Mouse (Mus musculus) small intestine, adult 2 months (tissue): Measurements from ENCODE around the gene Larp1.

ENCODE experiments used
- CTCF ChIP-seq: fragments of 200-500 bp; IDR thresholded peaks from 2 replicates; pipeline ENCODE4 v1.5.1; 2012; ENCODE audit warnings: low read depth, mild to moderate bottlenecking, control low read depth, inconsistent platforms, low read length, moderate library complexity, mixed read lengths; ENCODE audit not compliant: insufficient replicate concordance, insufficient read length; ENCODE audit errors: extremely low read depth
- POLR2A ChIP-seq: fragments of 200-500 bp; IDR thresholded peaks from 2 replicates; pipeline ENCODE4 v1.6.1; 2012; ENCODE audit warnings: low read depth, mild to moderate bottlenecking, control low read depth, inconsistent platforms, low read length, moderate library complexity

DNA sequence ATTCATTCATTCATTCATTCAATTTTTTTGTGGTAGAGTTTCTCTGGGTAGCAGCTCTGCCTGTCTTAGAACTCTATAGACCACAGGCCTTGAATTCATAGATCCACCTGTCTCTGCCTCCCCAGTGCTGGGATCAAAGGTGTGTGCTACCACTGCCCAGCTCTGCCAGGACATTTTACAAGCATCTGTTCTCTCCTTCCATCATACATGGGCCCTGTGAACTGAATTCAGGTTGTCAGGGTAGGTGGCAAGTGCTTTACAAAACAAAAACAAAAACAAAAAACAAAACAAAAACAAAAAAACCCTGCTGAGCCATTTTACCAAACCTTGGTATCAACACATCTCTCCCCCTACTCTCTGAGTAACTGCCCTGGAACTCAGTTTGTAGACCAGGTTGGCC lies 4.2 kb downstream of the Larp1 start:
- TF ChIP-seq POLR2A, result no peak
- TF ChIP-seq CTCF, result no peak
